Mouse (Mus musculus) c-Kit-positive CD71-negative TER-119-negative erythroid progenitor cells, embryonic 14.5 days (primary cell): ENCODE data around the gene Klre1.
A peak's percentile ranks its signal among the peaks of the same experiment; 100 is the strongest.

Experiments
- DNase-seq: peaks from one replicate; pipeline ENCODE4 v3.0.0-alpha.2; 2013; ENCODE audit warnings: low read depth

The Klre1 gene

GRCm38 (mm10) chr6:129577605-129578004 lies at the start of gene Klre1:
Klre1 (plus strand) TSS chr6:129577905.
- no peak for DNase-seq

GRCm38 (mm10) chr6:129529605-129530004 lies 48.1 kb upstream of the Klre1 start:
- DNase-seq: no peak

- no peak for DNase-seq
These were observed 47.4 kb upstream of the Klre1 start for GRCm38 (mm10) chr6:129530261-129530660.

GRCm38 (mm10) chr6:129532556-129532941 lies 45.2 kb upstream of the Klre1 start:
- DNase-seq: no peak

- DNase-seq: no peak
These were observed 44.5 kb upstream of the Klre1 start, which contains the start of gene Gabarapl1 for GRCm38 (mm10) chr6:129532942-129533860. Gabarapl1 (plus strand) TSS chr6:129533160.

- no peak for DNase-seq
These were observed 43.6 kb upstream of the Klre1 start for GRCm38 (mm10) chr6:129534057-129534456.

GRCm38 (mm10) chr6:129534627-129535190 lies 43.0 kb upstream of the Klre1 start:
- no peak for DNase-seq

- no peak for DNase-seq
These were observed 42.0 kb upstream of the Klre1 start for GRCm38 (mm10) chr6:129535723-129536122.

- DNase-seq: no peak
These were observed 39.1 kb upstream of the Klre1 start for GRCm38 (mm10) chr6:129538555-129538954.

- no peak for DNase-seq
These were observed 35.8 kb upstream of the Klre1 start for GRCm38 (mm10) chr6:129541931-129542330.

GRCm38 (mm10) chr6:129542540-129542939 lies 35.2 kb upstream of the Klre1 start:
- no peak for DNase-seq

GRCm38 (mm10) chr6:129543709-129544606 lies 33.7 kb upstream of the Klre1 start:
- no peak for DNase-seq

- DNase-seq: no peak
These were observed 30.4 kb upstream of the Klre1 start for GRCm38 (mm10) chr6:129547277-129547676.

- DNase-seq: no peak
These were observed 29.7 kb upstream of the Klre1 start for GRCm38 (mm10) chr6:129548009-129548408.

- no peak for DNase-seq
These were observed 20.2 kb upstream of the Klre1 start for GRCm38 (mm10) chr6:129557298-129558023.

- peak; percentile 68 for DNase-seq
These were observed 18.6 kb upstream of the Klre1 start for GRCm38 (mm10) chr6:129558946-129559640.

- no peak for DNase-seq
These were observed 18.1 kb upstream of the Klre1 start for GRCm38 (mm10) chr6:129559641-129560027.

- no peak for DNase-seq
These were observed 12.4 kb upstream of the Klre1 start for GRCm38 (mm10) chr6:129565257-129565656.

GRCm38 (mm10) chr6:129575315-129575714 lies 2.4 kb upstream of the Klre1 start:
- no peak for DNase-seq

- no peak for DNase-seq
These were observed 3.6 kb downstream of the Klre1 start for GRCm38 (mm10) chr6:129581274-129581673.

- no peak for DNase-seq
These were observed 4.2 kb downstream of the Klre1 start for GRCm38 (mm10) chr6:129581896-129582295.
